Mouse (Mus musculus) G1E (cell line): Measurements from ENCODE around the gene Phlpp1. TPM values are rescaled to one million over a fixed set of nuclear protein-coding genes. Genes with fewer than 3 reads are reported as not detected.

Experiments used
- ATAC-seq: 2 replicates; pipeline ENCODE4 v1.8.0; 2016; ENCODE audit warnings: mild to moderate bottlenecking; ENCODE audit not compliant: insufficient number of reproducible peaks, poor library complexity, low FRiP score, severe bottlenecking; ENCODE audit errors: extremely low read depth
- DNase-seq: peaks from one replicate; pipeline ENCODE4 v3.0.0; 2012; ENCODE audit warnings: low spot score
- H3K27me3 ChIP-seq: 2 replicates; pipeline ENCODE4 v1.6.1; 2012; ENCODE audit warnings: mild to moderate bottlenecking, low read length, inconsistent platforms; ENCODE audit not compliant: insufficient read depth
- H3K36me3 ChIP-seq: replicated peaks from 2 replicates; pipeline ENCODE3; 2012; ENCODE audit warnings: mild to moderate bottlenecking, inconsistent platforms
- H3K4me1 ChIP-seq: 2 replicates; pipeline ENCODE4 v1.6.1; 2012; ENCODE audit warnings: low read depth, low read length, inconsistent platforms, mixed read lengths; ENCODE audit not compliant: insufficient read depth
- H3K4me3 ChIP-seq: 2 replicates; pipeline ENCODE4 v1.5.1; 2012; ENCODE audit warnings: low read depth, mild to moderate bottlenecking, inconsistent platforms, low read length, moderate library complexity, mixed read lengths
- H3K9me3 ChIP-seq: replicated peaks from 2 replicates; pipeline ENCODE4 v1.6.1; 2012; ENCODE audit warnings: inconsistent platforms
- CTCF ChIP-seq: IDR thresholded peaks from 2 replicates; pipeline ENCODE4 v1.5.1; 2012; ENCODE audit warnings: low read depth, low read length, inconsistent platforms, mixed read lengths
- GATA1 ChIP-seq: IDR thresholded peaks from 2 replicates; pipeline ENCODE4 v1.6.1; 2012; ENCODE audit warnings: borderline replicate concordance, low read length, inconsistent platforms, mixed read lengths
- GATA2 ChIP-seq: IDR thresholded peaks from 2 replicates; pipeline ENCODE4 v1.6.1; 2012; ENCODE audit warnings: low read depth, low read length, inconsistent platforms, borderline replicate concordance
- POLR2AphosphoS5 ChIP-seq: IDR thresholded peaks from 2 replicates; pipeline ENCODE4 v1.6.1; 2012; ENCODE audit warnings: low read depth, low read length, inconsistent platforms; ENCODE audit not compliant: insufficient replicate concordance
- TAL1 ChIP-seq: conservative IDR thresholded peaks from 2 replicates; pipeline ENCODE4 v1.6.1; 2012; ENCODE audit warnings: low read depth, low read length, inconsistent platforms, mixed read lengths
- polyA plus RNA-seq: library from polyadenylated mRNA; stranded (reverse); fragments of >175 nt; gene quantifications from 2 replicates; pipeline ENCODE4 v1.2.3, GENCODE M21; 2012
- total RNA-seq, 2 experiments: library from RNA; stranded (forward) in 1 of 2; stranded (reverse) in 1 of 2; fragments of 200-1000 nt in 1 of 2; fragments of >200 nt in 1 of 2; fragmentation: Nextera tagmentation in 1 of 2; gene quantifications; 2 replicates each; pipeline ENCODE4 v1.2.3; 2014 to 2017

Gene Phlpp1
- total and polyA plus RNA-seq, 3 experiments = 6.6 to 25.3 (median 9.2) TPM

- H3K27me3 ChIP-seq = no peaks in the 10 kb centered on the region
- peaks cover 7% of the 10 kb centered on the region for H3K4me1 ChIP-seq
- TF ChIP-seq GATA2 (no peak), CTCF (no peak), GATA1 (no peak), TAL1 (no peak), POLR2AphosphoS5 (no peak)
- peaks cover 15% of the 10 kb centered on the region for H3K36me3 ChIP-seq
- ATAC-seq = no peak
- H3K9me3 ChIP-seq = no peaks in the 10 kb centered on the region
- DNase-seq = no peak
- no peak overlapping the region for H3K4me3 ChIP-seq
These were observed 17.8 kb downstream of the Phlpp1 start for GRCm38 (mm10) chr1:106189311-106189710.

GRCm38 (mm10) chr1:106190695-106191094 is 19.1 kb downstream of the Phlpp1 start:
- no peaks in the 10 kb centered on the region for H3K27me3 ChIP-seq
- H3K4me1 ChIP-seq = peaks cover 7% of the 10 kb centered on the region
- peaks cover 17% of the 10 kb centered on the region for H3K36me3 ChIP-seq
- no peak overlapping the region for H3K4me3 ChIP-seq
- ATAC-seq (no peak), DNase-seq (no peak)
- TF ChIP-seq GATA1 (no peak), GATA2 (no peak), CTCF (no peak), POLR2AphosphoS5 (no peak), TAL1 (no peak)
- H3K9me3 ChIP-seq = no peaks in the 10 kb centered on the region

GRCm38 (mm10) chr1:106191885-106192284 is 20.3 kb downstream of the Phlpp1 start:
- DNase-seq (no peak), ATAC-seq (no peak)
- TF ChIP-seq GATA1 (no peak), GATA2 (no peak), CTCF (no peak), TAL1 (no peak), POLR2AphosphoS5 (no peak)
- Histone ChIP-seq H3K4me3 (no peak overlapping the region), H3K9me3 (no peaks in the 10 kb centered on the region), H3K27me3 (no peaks in the 10 kb centered on the region), H3K4me1 (peaks cover 7% of the 10 kb centered on the region), H3K36me3 (peaks cover 17% of the 10 kb centered on the region)

GRCm38 (mm10) chr1:106192864-106193470 is 21.4 kb downstream of the Phlpp1 start:
- H3K36me3 ChIP-seq = peaks cover 17% of the 10 kb centered on the region
- H3K4me1 ChIP-seq = no peaks in the 10 kb centered on the region
- no peak for TF ChIP-seq GATA1
- no peak for DNase-seq
- no peak overlapping the region for H3K4me3 ChIP-seq
- ATAC-seq = no peak
- H3K9me3 ChIP-seq = no peaks in the 10 kb centered on the region
- no peaks in the 10 kb centered on the region for H3K27me3 ChIP-seq

GRCm38 (mm10) chr1:106193487-106193886 is 21.9 kb downstream of the Phlpp1 start:
- peaks cover 17% of the 10 kb centered on the region for H3K36me3 ChIP-seq

GRCm38 (mm10) chr1:106194263-106194662 is 22.7 kb downstream of the Phlpp1 start:
- no peak for TF ChIP-seq TAL1
- Histone ChIP-seq H3K36me3 (peaks cover 14% of the 10 kb centered on the region), H3K4me3 (no peak overlapping the region), H3K27me3 (no peaks in the 10 kb centered on the region), H3K9me3 (no peaks in the 10 kb centered on the region), H3K4me1 (0 out of 2 replicates have a peak, but pooled peaks cover 2% of the 10 kb centered on the region)
- ATAC-seq (no peak), DNase-seq (no peak)

More at GRCm38 (mm10) chr1:106193487-106193886, 21.9 kb downstream of the Phlpp1 start:
- H3K9me3 ChIP-seq = no peaks in the 10 kb centered on the region
- H3K4me3 ChIP-seq = no peak overlapping the region
- no peak for ATAC-seq
- no peaks in the 10 kb centered on the region for H3K27me3 ChIP-seq
- H3K4me1 ChIP-seq = no peaks in the 10 kb centered on the region
- no peak for DNase-seq
- TF ChIP-seq TAL1 (no peak), CTCF (no peak), GATA2 (no peak), POLR2AphosphoS5 (no peak), GATA1 (no peak)

GRCm38 (mm10) chr1:106197991-106198390 is 26.4 kb downstream of the Phlpp1 start:
- Histone ChIP-seq H3K27me3 (no peaks in the 10 kb centered on the region), H3K36me3 (peaks cover 4% of the 10 kb centered on the region), H3K4me3 (no peak overlapping the region), H3K9me3 (no peaks in the 10 kb centered on the region), H3K4me1 (peaks cover 15% of the 10 kb centered on the region)
- TF ChIP-seq TAL1 = no peak
- TF ChIP-seq GATA1 = no peak
- no peak for TF ChIP-seq GATA2
- no peak for TF ChIP-seq POLR2AphosphoS5
- no peak for TF ChIP-seq CTCF
- DNase-seq (no peak), ATAC-seq (no peak)
